Mouse (Mus musculus) C2C12 (cell line): Measurements from ENCODE around the gene Drd5.

ENCODE experiments used
- CTCF ChIP-seq: IDR thresholded peaks from one replicate; pipeline ENCODE4 v1.5.1; 2011; ENCODE audit not compliant: control insufficient read depth, insufficient read depth, insufficient read length
- MAX ChIP-seq: IDR thresholded peaks from one replicate; pipeline ENCODE4 v1.6.1; 2011; ENCODE audit warnings: mild to moderate bottlenecking, control low read depth
- MYOG ChIP-seq: IDR thresholded peaks from one replicate; pipeline ENCODE4 v1.6.1; 2011; ENCODE audit not compliant: control insufficient read depth, insufficient read length; ENCODE audit errors: extremely low read depth

- TF ChIP-seq CTCF = no peak
- TF ChIP-seq MAX = no peak
- TF ChIP-seq MYOG = no peak
Observed at GRCm38 (mm10) chr5:38343101-38343500, 23.9 kb downstream of the Drd5 start.
